Mouse (Mus musculus) heart, postnatal 36 days (tissue): ENCODE results near the gene Aacs. TPM values are rescaled to one million over a fixed set of nuclear protein-coding genes. Genes with fewer than 3 reads are reported as not detected.
"Not testable (repeated sequence)": the region's sequence is repeated elsewhere in the genome, so short reads cannot be mapped to it uniquely, and the experiment has no call there.

ENCODE experiments used
- DNase-seq, 2 experiments: peaks; one replicate each; pipeline ENCODE4 v3.0.0; 2021 to 2022
- intact Hi-C: fragments of 180-260 bp; cut with DNase I; formaldehyde crosslinking; loops from one replicate; pipeline ENCODE4 v1.15.1; 2025
- total RNA-seq, 2 experiments: library from RNA; stranded (reverse); gene quantifications; 2 replicates each; pipeline ENCODE4 v1.2.3; 2021

The Aacs gene
- total RNA-seq: 1 to 10 TPM; 3.6 to 4.1 TPM

GRCm38 (mm10) chr5:125475601-125476285 is at the start of gene Aacs:
TSS of gene Aacs (plus strand) at chr5:125475814.
- intact Hi-C loops: loop anchor here (1.0 kb wide), 1 partner anchor 10 kb away; no protein-coding TSS in a partner anchor
- peak; percentile 99 for DNase-seq

GRCm38 (mm10) chr5:125426343-125426742 is 49.3 kb upstream of the Aacs start:
- intact Hi-C loops: no loop called here
- DNase-seq: no peak

DNA sequence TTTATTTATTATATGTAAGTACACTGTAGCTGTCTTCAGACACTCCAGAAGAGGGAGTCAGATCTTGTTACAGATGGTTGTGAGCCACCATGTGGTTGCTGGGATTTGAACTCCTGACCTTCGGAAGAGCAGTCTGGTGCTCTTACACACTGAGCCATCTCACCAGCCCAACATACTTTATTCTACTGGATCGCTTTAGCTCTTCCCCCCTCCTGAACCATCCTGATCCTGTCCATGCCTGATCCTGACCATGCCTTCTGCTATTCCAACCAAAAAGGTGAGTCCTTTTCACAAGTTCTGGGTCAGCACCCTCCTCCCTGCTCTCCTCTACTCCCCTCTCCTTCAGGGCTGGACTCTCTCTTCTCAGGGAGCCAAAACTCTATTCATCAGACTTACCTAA is 43.3 kb upstream of the Aacs start:
- intact Hi-C loops: loop anchor here (2.0 kb wide), 1 partner anchor 18 kb away; no protein-coding TSS in a partner anchor

DNA sequence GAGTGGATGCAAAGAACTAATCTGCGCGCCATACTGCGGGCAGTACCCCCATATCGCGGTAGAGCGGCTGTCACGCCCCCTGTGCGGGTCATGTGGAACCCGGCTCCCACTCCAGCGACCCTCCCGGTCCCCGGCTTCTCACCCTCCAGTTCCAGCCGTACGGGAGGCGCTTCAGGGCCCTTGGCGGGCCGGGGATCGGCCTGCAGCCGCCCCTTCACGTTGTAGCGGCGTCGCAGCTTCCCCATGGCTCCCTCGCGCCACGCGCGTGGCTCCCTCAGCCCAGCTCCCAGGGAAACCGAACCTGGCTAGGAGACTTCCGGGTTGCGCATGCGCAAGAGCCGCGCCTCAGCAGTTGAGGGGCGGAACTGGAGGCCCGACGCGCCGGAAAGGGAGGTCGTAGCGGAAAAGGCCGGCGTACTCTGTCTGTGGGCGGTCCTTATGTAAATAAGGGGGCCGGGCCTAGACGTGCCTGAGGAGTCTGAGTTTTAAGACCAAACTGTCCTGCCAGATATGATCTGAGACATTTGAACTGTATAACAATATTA is 41.7 kb upstream of the Aacs start, which contains the start of gene Dhx37:
Dhx37 (minus strand) TSS at position 329 of the 545 bp plus-strand sequence.
- intact Hi-C loops: loop anchor here (2.0 kb wide), 1 partner anchor 19 kb away; no protein-coding TSS in a partner anchor

More for the DNA sequence above, 43.3 kb upstream of the Aacs start:
- DNase-seq: not testable (repeated sequence)

GRCm38 (mm10) chr5:125434347-125434746 is 41.3 kb upstream of the Aacs start:
- intact Hi-C loops, DNase-seq: not testable (repeated sequence)

More for the DNA sequence above, 41.7 kb upstream of the Aacs start, which contains the start of gene Dhx37:
- DNase-seq: peak; percentile 90 to 92

GRCm38 (mm10) chr5:125440583-125441233 is 34.9 kb upstream of the Aacs start:
- intact Hi-C loops: no loop called here
- DNase-seq: no peak

DNA sequence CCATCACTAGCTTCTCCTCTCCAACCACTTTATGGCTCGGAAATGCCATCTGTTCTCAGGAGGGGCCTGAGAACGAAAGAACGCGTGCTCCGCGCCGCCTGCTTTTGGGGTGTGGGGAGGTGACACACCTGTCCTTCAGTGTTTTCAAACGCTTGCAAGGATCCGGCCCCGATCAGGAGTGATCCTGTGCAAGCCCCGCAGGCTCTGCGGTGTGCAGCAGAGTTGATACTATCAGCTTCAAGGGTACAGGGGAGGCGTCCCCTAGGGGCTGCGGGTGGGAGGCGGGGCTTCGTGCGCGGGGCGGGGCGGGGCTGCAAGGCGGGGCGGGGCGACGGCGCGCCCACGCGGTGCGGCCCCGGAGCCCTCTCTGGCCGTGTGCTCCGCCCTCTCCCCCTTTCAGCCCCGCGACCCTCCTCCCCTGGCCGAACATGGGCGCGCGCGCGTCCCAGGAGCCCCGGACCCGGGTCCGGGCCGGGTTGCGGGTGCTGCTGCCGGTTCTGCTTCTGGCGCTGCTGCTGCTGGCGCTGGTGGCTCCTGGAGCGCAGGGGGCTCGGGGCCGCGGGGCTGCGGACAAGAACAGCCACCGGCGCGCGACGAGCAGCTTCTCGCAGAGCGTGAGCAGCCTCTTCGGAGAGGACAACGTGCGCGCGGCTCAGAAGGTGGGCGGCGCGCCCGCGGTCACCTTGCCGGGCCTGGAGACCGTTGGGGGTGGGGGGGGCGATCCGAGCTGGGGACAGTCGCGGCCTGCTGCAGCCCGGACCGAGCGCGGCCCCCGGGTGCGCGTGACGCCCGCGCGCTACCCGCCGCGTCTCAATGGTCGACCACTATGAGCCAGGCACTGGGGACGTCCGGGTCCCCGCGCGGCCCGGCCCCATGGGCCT is 34.1 kb upstream of the Aacs start, which contains the start of gene Bri3bp:
Bri3bp (plus strand) TSS at position 335 of the 881 bp plus-strand sequence.
- DNase-seq: peak; percentile 60 to 67
- intact Hi-C loops: no loop called here

DNA sequence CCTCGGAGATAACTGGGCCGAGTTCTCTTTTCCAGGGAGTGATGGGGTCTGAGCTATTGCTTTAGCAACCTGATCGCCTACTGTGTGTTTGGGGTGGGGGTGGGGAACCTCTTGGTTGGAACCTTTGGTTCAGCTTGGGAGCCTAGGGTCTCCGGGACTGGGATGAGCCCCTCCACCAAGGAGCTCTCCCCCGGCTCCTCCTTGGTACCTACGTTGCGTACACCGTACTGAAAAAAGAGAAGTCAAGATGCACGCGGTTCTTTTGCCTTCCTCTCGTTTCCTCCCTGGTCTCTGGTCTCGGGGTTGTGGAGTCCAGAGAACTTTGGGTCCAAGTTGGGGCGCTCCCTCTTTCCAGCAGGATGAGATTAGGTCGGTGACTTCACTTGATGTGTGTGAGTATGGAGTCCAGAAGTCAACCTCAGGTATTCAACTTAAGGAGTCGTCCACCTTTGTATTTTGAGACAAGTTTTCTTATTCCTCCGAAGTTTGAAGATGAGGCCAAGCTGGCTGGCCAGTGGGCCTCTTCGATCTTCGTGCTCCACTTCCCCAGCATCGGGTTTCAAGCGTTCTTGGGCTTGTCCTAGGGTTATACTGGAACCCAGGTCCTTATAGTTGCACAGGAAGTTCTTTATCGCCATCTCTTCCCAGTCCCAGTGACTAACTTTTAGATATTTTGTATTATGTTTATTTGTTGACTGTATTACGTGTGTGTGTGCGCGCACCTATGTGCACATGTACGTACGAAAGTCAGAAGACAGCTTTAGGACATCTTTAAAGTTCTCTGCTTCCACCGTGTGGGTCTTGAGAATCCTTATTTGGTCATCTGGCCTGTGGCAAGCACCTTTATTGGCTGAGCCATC is 33.2 kb upstream of the Aacs start:
- peak; percentile 15 to 21 for DNase-seq
- intact Hi-C loops: no loop called here

DNA sequence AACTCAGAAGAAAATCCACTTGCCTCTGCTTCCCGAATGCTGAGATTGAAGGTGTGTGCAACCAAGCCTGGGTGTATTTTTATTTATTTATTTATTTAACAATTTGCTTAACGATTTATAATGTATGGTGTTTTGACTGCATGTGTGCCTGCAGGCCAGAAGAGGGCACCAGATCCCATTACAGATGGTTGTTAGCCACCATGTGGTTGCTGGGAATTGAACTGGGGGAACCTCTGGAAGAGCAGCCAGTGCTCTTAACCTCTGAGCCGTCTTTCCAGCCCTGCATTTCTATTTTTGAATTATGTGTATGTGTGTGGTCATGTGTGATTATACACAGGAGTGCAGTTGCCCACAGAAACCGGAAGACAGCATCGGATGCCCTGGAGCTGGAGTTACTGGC is 32.3 kb upstream of the Aacs start:
- intact Hi-C loops: no loop called here
- no peak for DNase-seq

DNA sequence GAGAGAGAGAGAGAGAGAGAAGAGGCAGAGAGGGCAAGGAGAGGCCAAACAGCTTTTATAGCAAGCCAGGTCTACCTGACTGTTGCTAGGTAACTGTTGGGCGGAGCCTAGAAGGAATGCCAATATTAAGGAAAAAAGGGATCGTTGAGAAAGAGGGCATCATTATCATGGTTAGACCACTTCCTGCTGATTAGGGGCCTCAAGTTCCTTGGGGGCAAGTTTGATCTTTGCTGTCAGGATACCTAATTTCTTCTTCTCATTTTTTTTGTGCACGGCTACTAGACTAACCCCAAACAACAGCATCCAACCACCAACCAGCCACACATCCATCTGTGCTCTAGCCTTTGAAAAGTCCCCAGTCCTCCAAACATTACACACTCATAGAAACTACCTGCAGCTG is 31.7 kb upstream of the Aacs start:
- intact Hi-C loops: no loop called here
- no peak for DNase-seq

- no peak for DNase-seq
- intact Hi-C loops: no loop called here
These were observed 31.1 kb upstream of the Aacs start for GRCm38 (mm10) chr5:125444554-125444953.

GRCm38 (mm10) chr5:125446344-125446743 is 29.3 kb upstream of the Aacs start:
- DNase-seq: no peak
- intact Hi-C loops: no loop called here

GRCm38 (mm10) chr5:125448026-125448425 is 27.6 kb upstream of the Aacs start:
- intact Hi-C loops: no loop called here
- DNase-seq: peak; percentile 20 to 35

DNA sequence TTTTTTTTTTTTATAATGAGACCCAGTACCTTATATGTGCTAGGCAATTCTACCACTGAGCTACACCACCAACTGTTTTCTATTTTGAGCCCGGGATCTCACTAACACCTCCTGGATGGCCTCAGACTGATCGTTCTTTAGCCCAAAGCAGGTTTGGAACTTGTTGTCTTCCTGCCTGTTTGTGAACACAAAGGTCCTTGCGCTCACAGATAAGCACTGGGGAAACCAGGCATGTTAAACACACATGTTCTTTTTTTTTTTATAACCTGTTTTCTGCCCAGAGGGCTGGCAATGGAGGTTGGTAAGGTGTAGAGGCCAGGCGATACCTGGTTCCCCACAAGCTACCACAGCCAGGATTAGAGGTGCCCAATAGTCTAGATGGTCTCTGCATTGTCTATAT is 27.0 kb upstream of the Aacs start:
- intact Hi-C loops: no loop called here
- DNase-seq: no peak

GRCm38 (mm10) chr5:125449306-125449705 is 26.3 kb upstream of the Aacs start:
- intact Hi-C loops: no loop called here
- DNase-seq: no peak

DNA sequence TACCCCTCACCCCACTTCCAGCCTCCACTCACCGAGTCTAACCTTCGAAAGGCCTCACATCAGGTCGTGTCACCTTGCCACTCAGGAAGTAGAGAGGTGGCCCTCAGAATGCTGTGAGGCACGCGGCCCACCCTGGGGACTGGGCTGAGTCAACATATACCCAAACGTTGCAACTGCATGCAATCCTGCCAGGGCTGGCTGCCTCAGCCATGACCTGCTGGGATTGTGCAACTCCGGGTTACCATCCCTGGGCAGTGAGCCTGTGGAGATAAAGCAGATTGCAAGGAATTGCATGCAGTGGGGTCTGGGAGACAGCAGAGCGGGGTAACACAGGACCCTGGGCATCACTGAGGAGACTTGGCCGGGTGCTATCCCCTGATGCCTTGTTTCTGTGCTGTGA is 23.0 kb upstream of the Aacs start:
- DNase-seq: no peak
- intact Hi-C loops: no loop called here

- intact Hi-C loops: no loop called here
- DNase-seq: no peak
These were observed 19.5 kb upstream of the Aacs start for GRCm38 (mm10) chr5:125456100-125456499.

GRCm38 (mm10) chr5:125457538-125457937 is 18.1 kb upstream of the Aacs start:
- no peak for DNase-seq
- intact Hi-C loops: no loop called here

- intact Hi-C loops: no loop called here
These were observed 15.0 kb upstream of the Aacs start for GRCm38 (mm10) chr5:125460574-125460973.

More at GRCm38 (mm10) chr5:125460574-125460973, 15.0 kb upstream of the Aacs start:
- no peak for DNase-seq
